In genomic region chr5:53485934-53486475, GRCm38 (mm10) we compare ENCODE assay signal across 19 mouse cellular contexts. TPM values are rescaled to one million over a fixed set of nuclear protein-coding genes. Genes with fewer than 3 reads are reported as not detected.
DNase-seq lines count a peak whose midpoint lies in the region; ATAC-seq and TF ChIP-seq lines count a peak whose summit lies in the region.
"Had no signal": no experiment of that assay in that cellular context is flagged by ENCODE, and none has a peak within 500 bp of the region (broad histone marks: within the 10 kb centered on the region; RNA-seq: fewer than 3 reads in every experiment).

No protein-coding gene starts in this region.

- no peak overlapping the region for H3K9ac ChIP-seq in kidney, embryonic 14.5 days (ENCODE audit: low read depth, low read length)
- H3K9ac ChIP-seq in kidney, embryonic 15.5 days, result no peak overlapping the region
- no peak overlapping the region for H3K9ac ChIP-seq in lung, embryonic 14.5 days
- H3K9ac ChIP-seq: embryonic facial prominence, embryonic 12.5 days; heart, embryonic 13.5 days had no signal

- H3K4me1 ChIP-seq in kidney, embryonic 14.5 days (ENCODE audit: control insufficient read depth, insufficient read depth, low read length), result no peaks in the 10 kb centered on the region
- peaks cover 6% of the 10 kb centered on the region; the same call in 1 of the 2 replicates for H3K4me1 ChIP-seq in kidney, embryonic 15.5 days
- H3K4me1 ChIP-seq in lung, embryonic 14.5 days (ENCODE audit: insufficient read depth), result peaks cover 8% of the 10 kb centered on the region
- H3K4me1 ChIP-seq: embryonic facial prominence, embryonic 12.5 days had no signal

- H3K27ac ChIP-seq in kidney, embryonic 14.5 days (ENCODE audit: low read depth, low read length), result no peak overlapping the region
- no peak overlapping the region for H3K27ac ChIP-seq in kidney, embryonic 15.5 days
- no peak overlapping the region for H3K27ac ChIP-seq in lung, embryonic 14.5 days (ENCODE audit: low read depth)
- H3K27ac ChIP-seq: embryonic facial prominence, embryonic 12.5 days; heart, embryonic 13.5 days; layer of hippocampus, adult 2 months had no signal

- WGBS in kidney, embryonic 14.5 days, result 40% methylated on average over 9 of the region's 9 CpGs
- WGBS in kidney, embryonic 15.5 days, result 35% methylated on average over 9 of the region's 9 CpGs
- WGBS in lung, embryonic 14.5 days, result 42% methylated on average over 9 of the region's 9 CpGs

- peak; percentile 35 for DNase-seq in adrenal gland, adult 8-10 months
- no peak for DNase-seq in adrenal gland, postnatal 25 days
- DNase-seq in lung, embryonic 14.5 days, result peak; percentile 54
- DNase-seq in lung, adult 18-20 months, result no peak
- peak; percentile 76 for DNase-seq in NIH3T3 (ENCODE audit: low read depth)
- no peak for DNase-seq in MN1 (ENCODE audit: low spot score)
- DNase-seq: cerebellum, adult 11 months; cerebellum, postnatal 10 days; heart, postnatal 36 days; liver had no signal

- no peak for TF ChIP-seq CTCF in lung, embryonic 14.5 days (IDR thresholded peaks at IDR 0.05; ENCODE audit: low read depth)

- no peaks in the 10 kb centered on the region for H3K36me3 ChIP-seq in kidney, embryonic 14.5 days (ENCODE audit: control insufficient read depth, insufficient read depth, low read length)
- no peaks in the 10 kb centered on the region for H3K36me3 ChIP-seq in kidney, embryonic 15.5 days
- H3K36me3 ChIP-seq in lung, embryonic 14.5 days (ENCODE audit: insufficient read depth), result no peaks in the 10 kb centered on the region
- H3K36me3 ChIP-seq: embryonic facial prominence, embryonic 12.5 days; G1E; heart, embryonic 13.5 days had no signal

- no peak overlapping the region for H3K4me3 ChIP-seq in kidney, embryonic 14.5 days (ENCODE audit: low read length)
- no peak overlapping the region for H3K4me3 ChIP-seq in kidney, embryonic 15.5 days (replicated peaks)
- no peak overlapping the region for H3K4me3 ChIP-seq in lung, embryonic 14.5 days (ENCODE audit: low read depth, low read length)
- H3K4me3 ChIP-seq: embryonic facial prominence, embryonic 12.5 days; heart, embryonic 13.5 days; layer of hippocampus, adult 2 months had no signal

- no peaks in the 10 kb centered on the region for H3K9me3 ChIP-seq in kidney, embryonic 14.5 days (ENCODE audit: control insufficient read depth, low read length)
- H3K9me3 ChIP-seq in kidney, embryonic 15.5 days (replicated peaks), result no peaks in the 10 kb centered on the region
- no peaks in the 10 kb centered on the region for H3K9me3 ChIP-seq in lung, embryonic 14.5 days (ENCODE audit: low read depth, low read length)
- H3K9me3 ChIP-seq: embryonic facial prominence, embryonic 12.5 days; G1E; heart, embryonic 13.5 days had no signal

- no peaks in the 10 kb centered on the region for H3K27me3 ChIP-seq in kidney, embryonic 14.5 days (ENCODE audit: control insufficient read depth, insufficient read depth, low read length)
- no peaks in the 10 kb centered on the region for H3K27me3 ChIP-seq in kidney, embryonic 15.5 days
- no peaks in the 10 kb centered on the region for H3K27me3 ChIP-seq in lung, embryonic 14.5 days (ENCODE audit: insufficient read depth, low read length)
- H3K27me3 ChIP-seq: embryonic facial prominence, embryonic 12.5 days had no signal

- no peak overlapping the region for H3K4me2 ChIP-seq in kidney, embryonic 14.5 days (replicated peaks; ENCODE audit: low read depth, low read length)
- no peak overlapping the region for H3K4me2 ChIP-seq in kidney, embryonic 15.5 days
- H3K4me2 ChIP-seq in lung, embryonic 14.5 days, result no peak overlapping the region
- H3K4me2 ChIP-seq: embryonic facial prominence, embryonic 12.5 days; heart, embryonic 13.5 days had no signal

- peak; percentile 51; the same call in 1 of the 2 replicates for ATAC-seq in kidney, embryonic 14.5 days (ENCODE audit: low FRiP score, low TSS enrichment)
- ATAC-seq in kidney, embryonic 15.5 days (replicated peaks; ENCODE audit: low FRiP score), result no peak; the same call in 1 of the 2 replicates
- peak; percentile 36; the same call in 1 of the 2 replicates for ATAC-seq in lung, embryonic 14.5 days (ENCODE audit: insufficient read depth)
- ATAC-seq: forebrain, embryonic 14.5 days; hindbrain, embryonic 16.5 days; intestine, embryonic 16.5 days had no signal

RNA-seq across cellular contexts. Expression of gene Rbpj, which starts 20.1 kb away (rescaled TPM):
- 10 to 100 TPM; 37.6 to 53.7 (median 46.0) TPM for total RNA-seq in adrenal gland, adult 8-10 months (2022)
- 37.7 and 42.6 TPM in 2 replicates for total RNA-seq in adrenal gland, postnatal 25 days (2021)
- 25.8 and 47.4 TPM in 2 replicates for polyA plus RNA-seq in kidney, embryonic 14.5 days (2014; fragmentation: Nextera tagmentation; extraction: Ambion mirVana)
- polyA plus RNA-seq in kidney, embryonic 15.5 days (2015; fragmentation: Nextera tagmentation; extraction: Ambion mirVana), result 33.1 and 36.7 TPM in 2 replicates
- polyA plus RNA-seq in lung, embryonic 14.5 days (2014; fragmentation: Nextera tagmentation; extraction: Ambion mirVana), result 49.8 and 53.5 TPM in 2 replicates

Comparison
In these comparisons a context has a peak if more than half of its experiments do, and no peak if none do; other contexts are left out.
1. DNase-seq: peak in adrenal gland, adult 8-10 months (single experiment), lung, embryonic 14.5 days (single experiment) and NIH3T3 (single experiment); none in adrenal gland, postnatal 25 days (single experiment), lung, adult 18-20 months (0 of 2) and MN1 (single experiment).